Mouse (Mus musculus) liver, adult 2 months (tissue): ENCODE measurements around the gene Araf.

Experiments
- CTCF ChIP-seq: fragments of 200-500 bp; IDR thresholded peaks from 2 replicates; pipeline ENCODE4 v1.5.1; 2011; ENCODE audit warnings: low read depth, low read length, control low read depth
- POLR2A ChIP-seq: fragments of 200-500 bp; IDR thresholded peaks from 2 replicates; pipeline ENCODE4 v1.6.1; 2011; ENCODE audit warnings: low read length, control low read depth; ENCODE audit not compliant: insufficient read depth; ENCODE audit errors: extremely low read depth

DNA sequence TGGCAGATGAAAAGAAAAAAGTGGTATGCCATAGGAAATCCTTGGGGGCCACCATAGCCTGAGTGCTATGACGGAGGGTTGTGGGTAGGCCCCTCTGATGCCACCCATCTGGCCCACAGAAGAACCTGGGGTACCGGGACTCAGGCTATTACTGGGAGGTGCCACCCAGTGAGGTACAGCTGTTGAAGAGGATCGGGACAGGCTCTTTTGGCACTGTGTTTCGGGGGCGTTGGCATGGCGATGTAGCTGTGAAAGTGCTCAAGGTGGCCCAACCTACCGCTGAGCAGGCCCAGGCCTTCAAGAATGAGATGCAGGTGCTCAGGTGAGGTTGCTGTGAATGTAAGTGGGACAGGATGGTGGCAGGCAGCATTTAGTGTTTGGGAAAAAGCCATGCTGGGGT, 56.2 kb downstream of the Araf start:
- TF ChIP-seq POLR2A, result no peak
- TF ChIP-seq CTCF, result no peak
